Mouse (Mus musculus): Measurements from ENCODE around the gene Srms. TPM values are rescaled to one million over a fixed set of nuclear protein-coding genes. Genes with fewer than 3 reads are reported as not detected.

Srms gene
- under 1 TPM in 2 of 3 experiments, not detected in 1; 0.19 to 0.35 TPM for polyA plus RNA-seq (2017; shearing (Covaris generic))

- peak; percentile 68 for ATAC-seq
Measured at GRCm38 (mm10) chr2:181213021-181213445, at the start of gene Srms. TSS of gene Srms (minus strand) at chr2:181213185.

- ATAC-seq: no peak
Measured at GRCm38 (mm10) chr2:181253248-181253647, 40.3 kb upstream of the Srms start.

- ATAC-seq: no peak
Measured at GRCm38 (mm10) chr2:181251841-181252240, 38.9 kb upstream of the Srms start.

- ATAC-seq: no peak
Measured at GRCm38 (mm10) chr2:181249217-181249616, 36.2 kb upstream of the Srms start.

GRCm38 (mm10) chr2:181245031-181245430 is 32.0 kb upstream of the Srms start:
- ATAC-seq: no peak

GRCm38 (mm10) chr2:181243706-181244394 is 30.9 kb upstream of the Srms start:
- no peak for ATAC-seq

- ATAC-seq: no peak
Measured at GRCm38 (mm10) chr2:181242314-181242665, 29.3 kb upstream of the Srms start.

GRCm38 (mm10) chr2:181241602-181242313 is 28.8 kb upstream of the Srms start, which contains the start of gene Helz2:
TSS of gene Helz2 (minus strand) at chr2:181242027.
- ATAC-seq: peak; percentile 93

GRCm38 (mm10) chr2:181240806-181241440 is 27.9 kb upstream of the Srms start:
- no peak for ATAC-seq

GRCm38 (mm10) chr2:181239261-181239660 is 26.3 kb upstream of the Srms start:
- ATAC-seq: no peak

- ATAC-seq: no peak
Measured at GRCm38 (mm10) chr2:181238861-181239260, 25.9 kb upstream of the Srms start.

GRCm38 (mm10) chr2:181238091-181238610 is 25.2 kb upstream of the Srms start:
- ATAC-seq: no peak

- ATAC-seq: no peak
Measured at GRCm38 (mm10) chr2:181237251-181238014, 24.4 kb upstream of the Srms start.

- ATAC-seq: no peak
Measured at GRCm38 (mm10) chr2:181235681-181236566, 22.9 kb upstream of the Srms start.

GRCm38 (mm10) chr2:181234680-181235079 is 21.7 kb upstream of the Srms start:
- ATAC-seq: no peak

GRCm38 (mm10) chr2:181233443-181233842 is 20.5 kb upstream of the Srms start:
- ATAC-seq: no peak

GRCm38 (mm10) chr2:181231171-181231570 is 18.2 kb upstream of the Srms start:
- ATAC-seq: no peak

GRCm38 (mm10) chr2:181228335-181228734 is 15.3 kb upstream of the Srms start:
- ATAC-seq: no peak

GRCm38 (mm10) chr2:181227122-181227521 is 14.1 kb upstream of the Srms start:
- ATAC-seq: no peak

GRCm38 (mm10) chr2:181224994-181225393 is 12.0 kb upstream of the Srms start:
- ATAC-seq: no peak

- ATAC-seq: no peak
Measured at GRCm38 (mm10) chr2:181220361-181220760, 7.4 kb upstream of the Srms start.

All from inflammation-experienced regulatory T-cells, adult 6 months (primary cell).